Mouse (Mus musculus): ENCODE results near the gene Srpr. TPM values are rescaled to one million over a fixed set of nuclear protein-coding genes. Genes with fewer than 3 reads are reported as not detected.

The Srpr gene
- polyA plus RNA-seq, 1 experiment from 2014 or later = 51.5 TPM

DNA sequence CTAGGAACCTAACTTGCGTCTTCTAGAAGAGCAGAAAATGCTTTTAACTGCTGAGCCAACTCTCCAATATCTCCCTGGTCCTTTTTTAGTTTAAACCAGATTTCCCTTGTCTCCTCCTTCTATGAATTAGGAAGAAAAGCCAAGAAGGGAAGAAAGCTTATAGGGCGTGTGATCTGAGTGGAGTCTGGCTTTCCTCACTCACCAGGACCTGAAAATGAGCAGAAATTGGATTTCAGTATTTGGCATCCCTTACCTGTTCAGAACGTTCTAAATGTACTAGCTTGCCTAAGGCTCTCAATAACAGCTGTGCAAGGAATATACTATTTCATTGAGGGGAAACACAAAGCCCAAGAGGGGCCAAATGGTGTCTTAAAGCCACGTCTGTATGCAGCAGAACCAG lies 84.4 kb downstream of the Srpr start:
- Histone ChIP-seq H3K27me3 (ENCODE audit: control insufficient read depth, insufficient read depth, low read depth, low read length) (no peaks in the 10 kb centered on the region), H3K36me3 (ENCODE audit: control insufficient read depth, insufficient read depth) (no peaks in the 10 kb centered on the region), H3K4me3 (ENCODE audit: low read depth, low read length) (no peak overlapping the region), H3K9me3 (replicated peaks; ENCODE audit: control insufficient read depth, low read length) (no peaks in the 10 kb centered on the region), H3K4me1 (ENCODE audit: control insufficient read depth, low read depth, low read length) (no peaks in the 10 kb centered on the region), H3K27ac (ENCODE audit: low read length) (no peak overlapping the region), H3K9ac (ENCODE audit: low read depth, low read length) (no peak overlapping the region), H3K4me2 (ENCODE audit: low read depth, low read length) (no peak overlapping the region)
- no peak for ATAC-seq (ENCODE audit: low read depth)
- WGBS (ENCODE audit: insufficient replicate concordance) = 49% methylated on average over 4 of the region's 4 CpGs

DNA sequence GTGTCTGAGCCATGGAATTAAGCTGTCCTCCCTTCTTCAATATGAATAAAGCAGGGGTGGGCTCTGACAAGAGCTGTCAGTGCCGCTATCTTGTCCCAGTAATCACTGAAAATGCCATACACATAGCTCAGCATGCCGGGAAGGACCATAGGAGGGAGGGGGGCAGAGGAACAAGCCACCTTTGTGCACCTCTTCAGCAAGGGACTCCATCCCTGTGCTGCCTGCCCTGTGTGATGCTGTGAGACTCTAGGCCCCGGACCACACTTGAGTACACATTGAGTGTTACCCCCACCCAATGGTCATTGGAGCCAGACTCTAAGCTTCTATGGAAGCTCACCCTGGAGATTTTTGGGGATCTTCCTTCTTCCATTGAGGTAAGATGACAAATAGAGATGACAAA lies 86.4 kb downstream of the Srpr start:
- WGBS (ENCODE audit: insufficient replicate concordance) = 66% methylated on average over 3 of the region's 3 CpGs
- no peak for ATAC-seq (ENCODE audit: low read depth)
- H3K36me3 ChIP-seq (ENCODE audit: control insufficient read depth, insufficient read depth) = no peaks in the 10 kb centered on the region
- no peak overlapping the region for H3K9ac ChIP-seq (ENCODE audit: low read depth, low read length)
- no peak overlapping the region for H3K4me3 ChIP-seq (ENCODE audit: low read depth, low read length)
- no peaks in the 10 kb centered on the region; the same call in 1 of the 2 replicates for H3K4me1 ChIP-seq (ENCODE audit: control insufficient read depth, low read depth, low read length)
- H3K9me3 ChIP-seq (replicated peaks; ENCODE audit: control insufficient read depth, low read length) = no peaks in the 10 kb centered on the region
- H3K27ac ChIP-seq (ENCODE audit: low read length) = no peak overlapping the region
- H3K27me3 ChIP-seq (ENCODE audit: control insufficient read depth, insufficient read depth, low read depth, low read length) = no peaks in the 10 kb centered on the region
- no peak overlapping the region for H3K4me2 ChIP-seq (ENCODE audit: low read depth, low read length)

DNA sequence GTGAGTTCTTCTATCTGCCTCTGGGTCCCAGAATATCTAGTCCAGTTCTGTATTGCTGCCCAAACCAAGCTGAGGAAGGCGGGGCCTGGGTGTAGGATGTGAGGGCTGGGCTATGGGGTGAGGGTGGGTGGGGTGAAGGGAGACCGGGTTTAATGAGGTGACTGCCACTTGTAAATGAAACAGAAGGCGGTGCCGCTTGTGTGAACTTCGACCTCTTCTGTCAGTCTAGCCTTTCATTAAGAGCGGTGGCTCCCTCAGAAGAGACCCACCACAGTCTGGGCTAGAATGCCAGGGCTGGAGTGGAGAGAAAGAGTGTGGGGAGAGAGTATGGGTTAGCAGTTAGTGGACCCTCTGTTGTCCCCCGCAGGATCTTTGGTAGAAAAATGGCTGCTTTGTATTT lies 90.0 kb downstream of the Srpr start:
- no peaks in the 10 kb centered on the region; the same call in 1 of the 2 replicates for H3K4me1 ChIP-seq (ENCODE audit: control insufficient read depth, low read depth, low read length)
- H3K9me3 ChIP-seq (replicated peaks; ENCODE audit: control insufficient read depth, low read length) = no peaks in the 10 kb centered on the region
- ATAC-seq (ENCODE audit: low read depth) = no peak
- H3K27me3 ChIP-seq (ENCODE audit: control insufficient read depth, insufficient read depth, low read depth, low read length) = no peaks in the 10 kb centered on the region
- 46% methylated on average over 7 of the region's 7 CpGs for WGBS (ENCODE audit: insufficient replicate concordance)
- no peak overlapping the region for H3K9ac ChIP-seq (ENCODE audit: low read depth, low read length)
- H3K36me3 ChIP-seq (ENCODE audit: control insufficient read depth, insufficient read depth) = no peaks in the 10 kb centered on the region
- H3K27ac ChIP-seq (ENCODE audit: low read length) = no peak overlapping the region
- no peak overlapping the region for H3K4me3 ChIP-seq (ENCODE audit: low read depth, low read length)
- no peak overlapping the region for H3K4me2 ChIP-seq (ENCODE audit: low read depth, low read length)

DNA sequence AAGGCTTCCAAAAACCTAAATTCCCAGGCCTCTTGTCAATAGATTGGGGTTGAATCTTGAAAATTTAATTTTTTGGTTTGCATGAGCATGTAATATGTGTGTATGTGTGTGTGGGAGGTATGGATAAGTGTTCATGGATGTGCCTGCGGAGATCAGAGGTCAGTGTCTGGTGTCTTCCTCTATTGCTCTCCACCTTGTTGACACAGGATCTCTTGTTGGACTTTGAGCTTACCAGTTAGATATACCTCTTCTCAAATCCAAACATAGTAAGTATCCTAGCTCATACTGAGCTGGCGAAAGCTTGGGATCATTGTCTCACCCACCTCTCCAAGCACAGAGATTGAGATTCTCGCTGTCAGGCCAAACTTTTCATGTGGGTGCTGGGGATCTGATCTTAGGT lies 90.4 kb downstream of the Srpr start:
- Histone ChIP-seq H3K4me2 (ENCODE audit: low read depth, low read length) (no peak overlapping the region), H3K9me3 (replicated peaks; ENCODE audit: control insufficient read depth, low read length) (no peaks in the 10 kb centered on the region), H3K9ac (ENCODE audit: low read depth, low read length) (no peak overlapping the region), H3K4me3 (ENCODE audit: low read depth, low read length) (no peak overlapping the region), H3K27ac (ENCODE audit: low read length) (no peak overlapping the region), H3K36me3 (ENCODE audit: control insufficient read depth, insufficient read depth) (no peaks in the 10 kb centered on the region), H3K4me1 (ENCODE audit: control insufficient read depth, low read depth, low read length) (no peaks in the 10 kb centered on the region; the same call in 1 of the 2 replicates), H3K27me3 (ENCODE audit: control insufficient read depth, insufficient read depth, low read depth, low read length) (no peaks in the 10 kb centered on the region)
- ATAC-seq (ENCODE audit: low read depth) = no peak
- 72% methylated on average over 3 of the region's 3 CpGs for WGBS (ENCODE audit: insufficient replicate concordance)

DNA sequence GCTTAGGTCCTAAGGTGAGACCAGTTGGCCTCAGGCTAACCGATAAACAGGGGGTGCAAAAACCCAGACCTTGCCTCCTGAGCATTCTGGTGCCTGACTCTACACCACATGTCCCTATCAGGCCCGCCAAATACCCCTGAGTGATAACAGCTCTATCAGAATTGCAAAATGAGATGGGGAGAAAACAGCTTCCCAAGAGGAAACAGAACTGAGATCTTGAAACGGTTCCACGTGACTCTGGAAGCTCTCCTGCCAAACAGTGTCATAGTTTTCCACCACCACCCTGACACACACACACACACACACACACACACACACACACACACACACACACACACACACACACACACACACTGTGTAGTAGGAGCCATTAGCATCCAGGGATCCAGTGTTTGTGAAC lies 90.9 kb downstream of the Srpr start:
- Histone ChIP-seq H3K27ac (ENCODE audit: low read length) (no peak overlapping the region), H3K4me1 (ENCODE audit: control insufficient read depth, low read depth, low read length) (no peaks in the 10 kb centered on the region; the same call in 1 of the 2 replicates), H3K9me3 (replicated peaks; ENCODE audit: control insufficient read depth, low read length) (no peaks in the 10 kb centered on the region), H3K4me3 (ENCODE audit: low read depth, low read length) (no peak overlapping the region), H3K36me3 (ENCODE audit: control insufficient read depth, insufficient read depth) (no peaks in the 10 kb centered on the region), H3K4me2 (ENCODE audit: low read depth, low read length) (no peak overlapping the region), H3K9ac (ENCODE audit: low read depth, low read length) (no peak overlapping the region), H3K27me3 (ENCODE audit: control insufficient read depth, insufficient read depth, low read depth, low read length) (no peaks in the 10 kb centered on the region)
- no peak for ATAC-seq (ENCODE audit: low read depth)
- 30% methylated on average over 4 of the region's 4 CpGs for WGBS (ENCODE audit: insufficient replicate concordance)

DNA sequence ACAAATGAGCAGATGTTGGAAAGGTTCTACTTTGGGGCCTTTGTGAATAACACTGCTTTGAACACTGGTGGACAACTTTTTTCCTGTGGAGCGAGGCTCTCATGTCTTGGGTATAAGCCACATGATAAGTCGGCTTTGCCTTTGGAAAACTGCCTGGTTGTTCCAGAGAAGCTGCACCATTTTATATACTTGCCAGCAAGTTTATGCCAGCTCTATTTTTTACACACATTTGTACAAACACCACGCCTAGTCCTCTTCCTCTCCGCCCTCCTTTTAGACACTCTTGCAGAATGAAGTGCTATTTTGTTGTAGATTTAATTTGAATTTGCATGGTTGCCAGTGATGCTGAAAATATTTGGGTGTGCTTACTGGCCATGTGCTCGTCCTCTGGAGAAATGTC lies 93.5 kb downstream of the Srpr start:
- Histone ChIP-seq H3K27me3 (ENCODE audit: control insufficient read depth, insufficient read depth, low read depth, low read length) (no peaks in the 10 kb centered on the region), H3K27ac (ENCODE audit: low read length) (no peak overlapping the region), H3K9me3 (replicated peaks; ENCODE audit: control insufficient read depth, low read length) (no peaks in the 10 kb centered on the region), H3K9ac (ENCODE audit: low read depth, low read length) (no peak overlapping the region), H3K4me3 (ENCODE audit: low read depth, low read length) (no peak overlapping the region), H3K36me3 (ENCODE audit: control insufficient read depth, insufficient read depth) (no peaks in the 10 kb centered on the region), H3K4me2 (ENCODE audit: low read depth, low read length) (no peak overlapping the region), H3K4me1 (ENCODE audit: control insufficient read depth, low read depth, low read length) (no peaks in the 10 kb centered on the region; the same call in 1 of the 2 replicates)
- no peak for ATAC-seq (ENCODE audit: low read depth)
- WGBS (ENCODE audit: insufficient replicate concordance) = 56% methylated on average over 5 of the region's 5 CpGs

Other genes starting within 250 kb of the Srpr start
- 21.7 and 22.3 TPM in 2 replicates for gene St3gal4, start 80.9 kb upstream of the Srpr start, polyA plus RNA-seq (2015; fragmentation: Nextera tagmentation; extraction: Ambion mirVana)
- 43.4 and 44.2 TPM in 2 replicates for gene Dcps, start 24.1 kb upstream of the Srpr start, polyA plus RNA-seq (2015; fragmentation: Nextera tagmentation; extraction: Ambion mirVana)
- 7.2 and 8.5 TPM in 2 replicates for gene Tirap, start 116 bp downstream of the Srpr start, polyA plus RNA-seq (2015; fragmentation: Nextera tagmentation; extraction: Ambion mirVana)
- gene Foxred1, start 10.9 kb downstream of the Srpr start, polyA plus RNA-seq (2015; fragmentation: Nextera tagmentation; extraction: Ambion mirVana) = 20.2 and 20.5 TPM in 2 replicates
- gene Fam118b, start 67.6 kb downstream of the Srpr start, polyA plus RNA-seq (2015; fragmentation: Nextera tagmentation; extraction: Ambion mirVana) = 9.9 TPM in 2 replicates
- 10.5 and 11.2 TPM in 2 replicates for gene Rpusd4, start 67.7 kb downstream of the Srpr start, polyA plus RNA-seq (2015; fragmentation: Nextera tagmentation; extraction: Ambion mirVana)
- gene Cdon, start 221.0 kb downstream of the Srpr start, polyA plus RNA-seq (2015; fragmentation: Nextera tagmentation; extraction: Ambion mirVana) = 0.30 and 0.42 TPM in 2 replicates

Data from liver, embryonic 16.5 days (tissue).